Mouse (Mus musculus) hindbrain, embryonic 12.5 days (tissue): ENCODE data around the gene Cd79a. TPM values are rescaled to one million over a fixed set of nuclear protein-coding genes. Genes with fewer than 3 reads are reported as not detected.

Experiments used
- ATAC-seq: fragments of 200-750 bp; cut with Nextera tagmentation; 2 replicates; pipeline ENCODE4 v1.8.0; 2017; ENCODE audit warnings: moderate TSS enrichment; ENCODE audit not compliant: low FRiP score
- H3K27ac ChIP-seq: fragments of 300-500 bp; sonication (generic); 2 replicates; pipeline ENCODE4 v1.5.1; 2016; ENCODE audit warnings: mild to moderate bottlenecking
- H3K27me3 ChIP-seq: fragments of 300-500 bp; sonication (generic); 2 replicates; pipeline ENCODE4 v1.6.1; 2016; ENCODE audit warnings: mild to moderate bottlenecking
- H3K36me3 ChIP-seq: fragments of 300-500 bp; sonication (generic); 2 replicates; pipeline ENCODE4 v1.6.1; 2016; ENCODE audit warnings: mild to moderate bottlenecking
- H3K4me1 ChIP-seq: fragments of 300-500 bp; sonication (generic); 2 replicates; pipeline ENCODE4 v1.6.1; 2016
- H3K4me2 ChIP-seq: fragments of 300-500 bp; sonication (generic); replicated peaks from 2 replicates; pipeline ENCODE4 v1.6.1; 2016; ENCODE audit warnings: mild to moderate bottlenecking
- H3K4me3 ChIP-seq: fragments of 300-500 bp; sonication (generic); 2 replicates; pipeline ENCODE4 v1.5.1; 2016; ENCODE audit warnings: mild to moderate bottlenecking
- H3K9ac ChIP-seq: fragments of 300-500 bp; sonication (generic); 2 replicates; pipeline ENCODE4 v1.6.1; 2016; ENCODE audit warnings: mild to moderate bottlenecking, moderate library complexity
- H3K9me3 ChIP-seq: fragments of 300-500 bp; sonication (generic); replicated peaks from 2 replicates; pipeline ENCODE4 v1.6.1; 2016; ENCODE audit warnings: mild to moderate bottlenecking
- WGBS: fragments of 180-500 bp; shearing (Covaris S2); methylation state at CpG from one replicate; pipeline ENCODE4 v1.1.7; 2016; 5-methylcytosine and 5-hydroxymethylcytosine counted together
- polyA plus RNA-seq: library from polyadenylated mRNA; unstranded; fragments of >200 nt; fragmentation: Nextera tagmentation; extraction: Ambion mirVana; gene quantifications from 2 replicates; pipeline ENCODE4 v1.2.1, GENCODE M21; 2016

The Cd79a gene
- polyA plus RNA-seq, 1 experiment from 2014 or later, result 0.23 TPM

DNA sequence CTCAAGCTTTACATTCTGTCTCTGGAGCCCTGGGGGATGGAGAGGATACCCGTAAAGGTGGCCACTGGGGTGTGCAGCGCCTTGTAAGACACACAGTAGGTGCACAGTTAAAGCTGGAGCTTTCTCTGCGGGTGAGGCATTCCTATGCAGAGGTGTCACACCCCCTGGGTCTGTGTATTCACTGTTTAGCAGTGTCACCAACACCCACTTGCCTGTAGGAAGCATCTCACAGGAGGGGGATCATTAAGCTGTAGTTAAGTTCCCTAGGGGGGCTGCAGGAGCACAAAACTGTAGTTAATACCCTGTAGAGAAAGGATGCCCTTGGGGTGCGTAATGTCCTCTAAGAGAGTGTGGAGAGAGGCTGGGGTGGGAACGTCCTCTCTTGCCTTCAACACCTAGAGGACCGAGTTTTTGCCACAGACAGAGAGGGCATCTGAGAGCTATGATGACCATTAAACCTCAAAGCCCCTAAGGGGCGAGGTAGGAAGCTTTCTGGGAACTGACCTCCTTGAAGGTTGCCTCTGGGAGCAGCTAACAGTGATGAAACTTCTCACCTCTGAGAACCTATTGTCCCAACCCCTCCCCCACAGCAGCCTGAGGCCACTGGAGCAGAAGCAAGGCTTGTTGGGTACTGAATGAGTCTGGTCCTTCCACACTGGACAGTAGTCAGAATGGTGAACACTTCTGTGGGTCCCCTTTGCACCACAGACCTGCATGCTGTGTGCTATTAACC lies 50.3 kb downstream of the Cd79a start:
- 7% methylated on average over 7 of the region's 7 CpGs for WGBS
- H3K9me3 ChIP-seq, result no peaks in the 10 kb centered on the region
- no peak overlapping the region for H3K4me3 ChIP-seq
- H3K4me2 ChIP-seq, result no peak overlapping the region
- peaks cover 54% of the 10 kb centered on the region for H3K4me1 ChIP-seq
- peaks cover 99% of the 10 kb centered on the region for H3K27me3 ChIP-seq
- H3K36me3 ChIP-seq, result no peaks in the 10 kb centered on the region
- no peak overlapping the region for H3K9ac ChIP-seq
- no peak for ATAC-seq
- no peak overlapping the region for H3K27ac ChIP-seq

DNA sequence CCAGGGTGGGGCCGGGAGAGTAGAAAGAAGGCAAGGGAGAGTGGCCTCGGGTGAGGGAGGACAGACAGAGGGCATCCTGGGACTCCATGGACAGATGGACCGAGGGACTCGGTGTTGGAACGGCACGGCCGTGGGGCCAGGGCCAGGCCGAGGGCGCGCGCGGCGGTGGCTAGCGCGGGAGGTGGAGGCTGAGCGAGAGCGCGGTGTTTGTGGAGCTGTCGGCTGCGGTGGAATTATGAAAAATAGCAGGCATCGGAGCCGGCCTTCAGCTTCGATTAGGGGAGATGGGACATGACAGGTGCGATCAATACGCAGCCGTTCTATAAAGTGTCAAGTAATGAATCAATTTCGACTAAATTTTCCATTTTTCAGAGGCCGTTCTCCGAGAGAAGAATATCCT lies 51.6 kb downstream of the Cd79a start:
- no peak for ATAC-seq
- no peaks in the 10 kb centered on the region for H3K9me3 ChIP-seq
- no peak overlapping the region for H3K27ac ChIP-seq
- H3K9ac ChIP-seq, result peak overlapping the region; percentile 49
- no peaks in the 10 kb centered on the region for H3K36me3 ChIP-seq
- 2% methylated on average over 29 of the region's 29 CpGs for WGBS
- H3K27me3 ChIP-seq, result peaks cover 98% of the 10 kb centered on the region
- peak overlapping the region; percentile 44 for H3K4me2 ChIP-seq
- peaks cover 62% of the 10 kb centered on the region for H3K4me1 ChIP-seq
- H3K4me3 ChIP-seq, result peak overlapping the region; percentile 14

DNA sequence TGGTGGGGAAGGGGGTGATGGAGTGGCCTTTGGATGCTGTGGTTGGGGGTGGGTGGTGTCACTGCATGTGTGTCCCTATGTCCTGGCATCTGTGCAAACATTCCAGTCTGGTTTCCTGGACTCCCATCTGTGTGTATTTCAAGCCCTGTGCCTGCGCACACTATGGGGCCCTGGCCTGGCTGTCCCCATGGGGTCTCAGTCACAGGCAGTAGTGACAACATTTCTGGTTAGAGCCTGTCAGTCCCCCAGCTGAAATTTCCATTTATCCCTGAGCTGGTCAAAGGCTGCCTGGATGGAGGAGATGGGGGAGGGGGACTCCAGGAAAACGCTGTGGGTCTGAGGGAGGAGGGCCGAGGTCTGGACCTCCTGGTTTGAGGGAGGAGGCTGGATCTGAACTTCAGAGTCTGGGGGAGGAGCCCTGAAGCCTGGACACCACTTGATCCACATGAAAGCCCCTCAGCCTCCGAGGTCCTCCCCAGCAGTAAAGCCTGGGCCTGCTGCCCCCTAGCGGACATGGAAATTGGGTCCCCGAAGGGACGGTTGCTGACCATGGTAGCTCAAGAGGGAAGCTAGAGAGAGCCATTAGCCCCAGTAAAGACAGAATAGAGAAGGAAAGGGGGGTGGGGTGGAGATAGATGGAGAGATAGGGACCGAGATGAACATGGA lies 52.9 kb downstream of the Cd79a start:
- H3K27me3 ChIP-seq, result peaks cover 98% of the 10 kb centered on the region
- H3K36me3 ChIP-seq, result no peaks in the 10 kb centered on the region
- no peaks in the 10 kb centered on the region for H3K9me3 ChIP-seq
- peaks cover 64% of the 10 kb centered on the region for H3K4me1 ChIP-seq
- H3K27ac ChIP-seq, result peak overlapping the region; percentile 40; the same call in 1 of the 2 replicates
- H3K4me3 ChIP-seq, result no peak overlapping the region
- peak; percentile 68 for ATAC-seq
- H3K4me2 ChIP-seq, result no peak overlapping the region
- 1% methylated on average over 8 of the region's 8 CpGs for WGBS
- no peak overlapping the region for H3K9ac ChIP-seq

Other genes starting within 250 kb of the Cd79a start
- gene Tex101, start 220.7 kb upstream of the Cd79a start, polyA plus RNA-seq, result not detected in 2 replicates
- not detected in 2 replicates for gene BC049730, start 188.1 kb upstream of the Cd79a start, polyA plus RNA-seq
- not detected in 2 replicates for gene Gm4763, start 170.5 kb upstream of the Cd79a start, polyA plus RNA-seq
- gene Cd177, start 137.1 kb upstream of the Cd79a start, polyA plus RNA-seq, result 0.23 and 0.39 TPM in 2 replicates
- not detected in 2 replicates for gene Ceacam10, start 120.2 kb upstream of the Cd79a start, polyA plus RNA-seq
- gene Gm9844, start 35.2 kb upstream of the Cd79a start, polyA plus RNA-seq, result 28.6 and 37.8 TPM in 2 replicates
- gene Lypd4, start 27.4 kb upstream of the Cd79a start, polyA plus RNA-seq, result not detected in 2 replicates
- 0.27 TPM in 1 of 2 replicates, not detected in the other for gene Dmrtc2, start 27.3 kb upstream of the Cd79a start, polyA plus RNA-seq
- 1,212 and 1,459 TPM in 2 replicates for gene Rps19, start 13.0 kb upstream of the Cd79a start, polyA plus RNA-seq
- 91.2 and 91.8 TPM in 2 replicates for gene Arhgef1, start 5.5 kb downstream of the Cd79a start, polyA plus RNA-seq
- 9.4 and 13.8 TPM in 2 replicates for gene Gm4881, start 47.1 kb downstream of the Cd79a start, polyA plus RNA-seq
- 122 and 138 TPM in 2 replicates for gene Rabac1, start 75.4 kb downstream of the Cd79a start, polyA plus RNA-seq
- gene Atp1a3, start 108.6 kb downstream of the Cd79a start, polyA plus RNA-seq, result 110 and 121 TPM in 2 replicates
- 16.5 and 17.1 TPM in 2 replicates for gene Grik5, start 175.0 kb downstream of the Cd79a start, polyA plus RNA-seq
- gene Zfp574, start 175.2 kb downstream of the Cd79a start, polyA plus RNA-seq, result 39.8 and 40.8 TPM in 2 replicates